Mouse (Mus musculus): Measurements from ENCODE around the gene C2cd4b. TPM values are rescaled to one million over a fixed set of nuclear protein-coding genes. Genes with fewer than 3 reads are reported as not detected.
"Not testable (repeated sequence)": the region's sequence is repeated elsewhere in the genome, so short reads cannot be mapped to it uniquely, and the experiment has no call there.

C2cd4b gene
- polyA plus RNA-seq, 1 experiment from 2014 or later: 1.4 TPM

GRCm38 (mm10) chr9:67753411-67754182 is 5.6 kb upstream of the C2cd4b start:
- no peaks in the 10 kb centered on the region for H3K4me1 ChIP-seq
- WGBS: 86% methylated on average over 16 of the region's 16 CpGs
- H3K27me3 ChIP-seq (replicated peaks): peaks cover 4% of the 10 kb centered on the region; the same call in 1 of the 2 replicates
- no peak overlapping the region for H3K4me2 ChIP-seq
- no peak overlapping the region for H3K9ac ChIP-seq (replicated peaks)
- ATAC-seq (ENCODE audit: low FRiP score): no peak
- H3K9me3 ChIP-seq (replicated peaks): no peaks in the 10 kb centered on the region
- H3K36me3 ChIP-seq: no peaks in the 10 kb centered on the region
- no peak overlapping the region for H3K27ac ChIP-seq (replicated peaks)
- H3K4me3 ChIP-seq (replicated peaks): no peak overlapping the region

- no peaks in the 10 kb centered on the region for H3K36me3 ChIP-seq
- H3K27ac ChIP-seq (replicated peaks): no peak overlapping the region
- WGBS: 66% methylated on average over 3 of the region's 3 CpGs
- ATAC-seq (ENCODE audit: low FRiP score): no peak
- H3K4me1 ChIP-seq: peaks cover 10% of the 10 kb centered on the region
- no peak overlapping the region for H3K4me2 ChIP-seq
- H3K27me3 ChIP-seq (replicated peaks): peaks cover 9% of the 10 kb centered on the region; the same call in 1 of the 2 replicates
- H3K4me3 ChIP-seq (replicated peaks): no peak overlapping the region
- no peaks in the 10 kb centered on the region for H3K9me3 ChIP-seq (replicated peaks)
- H3K9ac ChIP-seq (replicated peaks): no peak overlapping the region
Measured at GRCm38 (mm10) chr9:67754713-67755112, 4.5 kb upstream of the C2cd4b start.

- Histone ChIP-seq H3K36me3 (no peaks in the 10 kb centered on the region), H3K4me1 (peaks cover 17% of the 10 kb centered on the region), H3K9me3 (replicated peaks) (no peaks in the 10 kb centered on the region), H3K4me3 (replicated peaks) (peak overlapping the region; percentile 57), H3K27me3 (replicated peaks) (peaks cover 9% of the 10 kb centered on the region; the same call in 1 of the 2 replicates), H3K9ac (replicated peaks) (no peak overlapping the region), H3K4me2 (peak overlapping the region; percentile 93), H3K27ac (replicated peaks) (no peak overlapping the region)
- ATAC-seq (ENCODE audit: low FRiP score): 0 out of 2 replicates have a peak, but pooled peaks have one; percentile 53
- 4% methylated on average over 9 of the region's 9 CpGs for WGBS
Measured at GRCm38 (mm10) chr9:67758686-67759085, 551 bp upstream of the C2cd4b start.

GRCm38 (mm10) chr9:67759956-67760764 is 923 bp downstream of the C2cd4b start:
- peak overlapping the region; percentile 82 for H3K27ac ChIP-seq (replicated peaks)
- ATAC-seq (ENCODE audit: low FRiP score): peak; percentile 90
- under 1% methylated on average over 102 of the region's 114 CpGs for WGBS

GRCm38 (mm10) chr9:67760991-67761390 is 1.8 kb downstream of the C2cd4b start:
- no peak for ATAC-seq (ENCODE audit: low FRiP score)

More at GRCm38 (mm10) chr9:67759956-67760764, 923 bp downstream of the C2cd4b start:
- Histone ChIP-seq H3K4me1 (peaks cover 17% of the 10 kb centered on the region), H3K4me3 (replicated peaks) (peak overlapping the region; percentile 57), H3K9ac (replicated peaks) (peak overlapping the region; percentile 71), H3K4me2 (peak overlapping the region; percentile 93)
- H3K27me3 ChIP-seq (replicated peaks); H3K9me3 ChIP-seq (replicated peaks); H3K36me3 ChIP-seq: not testable (repeated sequence)

GRCm38 (mm10) chr9:67763326-67763725 is 4.1 kb downstream of the C2cd4b start:
- H3K4me2 ChIP-seq: no peak overlapping the region
- H3K4me3 ChIP-seq (replicated peaks): no peak overlapping the region
- 0 out of 2 replicates have a peak, but pooled peaks cover 5% of the 10 kb centered on the region for H3K27me3 ChIP-seq (replicated peaks)
- H3K9me3 ChIP-seq (replicated peaks): no peaks in the 10 kb centered on the region
- H3K4me1 ChIP-seq: peaks cover 17% of the 10 kb centered on the region
- ATAC-seq (ENCODE audit: low FRiP score): no peak
- WGBS: 83% methylated on average over 4 of the region's 4 CpGs
- no peak overlapping the region for H3K27ac ChIP-seq (replicated peaks)
- no peak overlapping the region for H3K9ac ChIP-seq (replicated peaks)
- no peaks in the 10 kb centered on the region for H3K36me3 ChIP-seq

More at GRCm38 (mm10) chr9:67760991-67761390, 1.8 kb downstream of the C2cd4b start:
- Histone ChIP-seq H3K9me3 (replicated peaks) (no peaks in the 10 kb centered on the region), H3K36me3 (no peaks in the 10 kb centered on the region), H3K27me3 (replicated peaks) (peaks cover 9% of the 10 kb centered on the region; the same call in 1 of the 2 replicates), H3K27ac (replicated peaks) (no peak overlapping the region), H3K9ac (replicated peaks) (no peak overlapping the region), H3K4me2 (peak overlapping the region; percentile 93), H3K4me3 (replicated peaks) (peak overlapping the region; percentile 57), H3K4me1 (peaks cover 17% of the 10 kb centered on the region)
- 62% methylated on average over 6 of the region's 6 CpGs for WGBS

- H3K27me3 ChIP-seq (replicated peaks): no peaks in the 10 kb centered on the region
- no peak overlapping the region for H3K27ac ChIP-seq (replicated peaks)
- no peak overlapping the region for H3K9ac ChIP-seq (replicated peaks)
- H3K4me3 ChIP-seq (replicated peaks): no peak overlapping the region
- H3K9me3 ChIP-seq (replicated peaks): no peaks in the 10 kb centered on the region
- H3K4me1 ChIP-seq: no peaks in the 10 kb centered on the region
- WGBS: 95% methylated on average over 4 of the region's 4 CpGs
- no peak overlapping the region for H3K4me2 ChIP-seq
- no peak for ATAC-seq (ENCODE audit: low FRiP score)
- no peaks in the 10 kb centered on the region for H3K36me3 ChIP-seq
Measured at GRCm38 (mm10) chr9:67766405-67766804, 7.2 kb downstream of the C2cd4b start.

GRCm38 (mm10) chr9:67766948-67767347 is 7.7 kb downstream of the C2cd4b start:
- Histone ChIP-seq H3K4me3 (replicated peaks) (no peak overlapping the region), H3K4me2 (no peak overlapping the region), H3K27me3 (replicated peaks) (no peaks in the 10 kb centered on the region), H3K9me3 (replicated peaks) (no peaks in the 10 kb centered on the region), H3K27ac (replicated peaks) (no peak overlapping the region), H3K4me1 (no peaks in the 10 kb centered on the region), H3K36me3 (no peaks in the 10 kb centered on the region), H3K9ac (replicated peaks) (no peak overlapping the region)
- WGBS: 31% methylated on average over 3 of the region's 3 CpGs
- no peak for ATAC-seq (ENCODE audit: low FRiP score)

GRCm38 (mm10) chr9:67768843-67769242 is 9.6 kb downstream of the C2cd4b start:
- ATAC-seq (ENCODE audit: low FRiP score): no peak
- WGBS: 84% methylated on average over 4 of the region's 4 CpGs
- H3K4me1 ChIP-seq: no peaks in the 10 kb centered on the region
- H3K9ac ChIP-seq (replicated peaks): no peak overlapping the region
- no peaks in the 10 kb centered on the region for H3K9me3 ChIP-seq (replicated peaks)
- H3K4me2 ChIP-seq: no peak overlapping the region
- no peaks in the 10 kb centered on the region for H3K36me3 ChIP-seq
- no peak overlapping the region for H3K4me3 ChIP-seq (replicated peaks)
- H3K27me3 ChIP-seq (replicated peaks): no peaks in the 10 kb centered on the region
- H3K27ac ChIP-seq (replicated peaks): no peak overlapping the region

- ATAC-seq (ENCODE audit: low FRiP score): no peak
- H3K27ac ChIP-seq (replicated peaks): no peak overlapping the region
- WGBS: 75% methylated on average over 1 of the region's 1 CpGs
Measured at GRCm38 (mm10) chr9:67769401-67769800, 10.2 kb downstream of the C2cd4b start.

GRCm38 (mm10) chr9:67771293-67771692 is 12.1 kb downstream of the C2cd4b start:
- Histone ChIP-seq H3K27ac (replicated peaks) (no peak overlapping the region), H3K27me3 (replicated peaks) (no peaks in the 10 kb centered on the region), H3K9me3 (replicated peaks) (no peaks in the 10 kb centered on the region), H3K4me1 (no peaks in the 10 kb centered on the region), H3K9ac (replicated peaks) (no peak overlapping the region), H3K36me3 (no peaks in the 10 kb centered on the region), H3K4me3 (replicated peaks) (no peak overlapping the region), H3K4me2 (no peak overlapping the region)
- ATAC-seq (ENCODE audit: low FRiP score): no peak
- WGBS: 86% methylated on average over 7 of the region's 7 CpGs

More at GRCm38 (mm10) chr9:67769401-67769800, 10.2 kb downstream of the C2cd4b start:
- no peak overlapping the region for H3K4me2 ChIP-seq
- no peaks in the 10 kb centered on the region for H3K27me3 ChIP-seq (replicated peaks)
- H3K9me3 ChIP-seq (replicated peaks): no peaks in the 10 kb centered on the region
- no peak overlapping the region for H3K9ac ChIP-seq (replicated peaks)
- no peak overlapping the region for H3K4me3 ChIP-seq (replicated peaks)
- H3K36me3 ChIP-seq: no peaks in the 10 kb centered on the region
- H3K4me1 ChIP-seq: no peaks in the 10 kb centered on the region

Data from neural tube, embryonic 15.5 days (tissue).